Mouse (Mus musculus): ENCODE data around the gene Tmed10.

Gene Tmed10

DNA sequence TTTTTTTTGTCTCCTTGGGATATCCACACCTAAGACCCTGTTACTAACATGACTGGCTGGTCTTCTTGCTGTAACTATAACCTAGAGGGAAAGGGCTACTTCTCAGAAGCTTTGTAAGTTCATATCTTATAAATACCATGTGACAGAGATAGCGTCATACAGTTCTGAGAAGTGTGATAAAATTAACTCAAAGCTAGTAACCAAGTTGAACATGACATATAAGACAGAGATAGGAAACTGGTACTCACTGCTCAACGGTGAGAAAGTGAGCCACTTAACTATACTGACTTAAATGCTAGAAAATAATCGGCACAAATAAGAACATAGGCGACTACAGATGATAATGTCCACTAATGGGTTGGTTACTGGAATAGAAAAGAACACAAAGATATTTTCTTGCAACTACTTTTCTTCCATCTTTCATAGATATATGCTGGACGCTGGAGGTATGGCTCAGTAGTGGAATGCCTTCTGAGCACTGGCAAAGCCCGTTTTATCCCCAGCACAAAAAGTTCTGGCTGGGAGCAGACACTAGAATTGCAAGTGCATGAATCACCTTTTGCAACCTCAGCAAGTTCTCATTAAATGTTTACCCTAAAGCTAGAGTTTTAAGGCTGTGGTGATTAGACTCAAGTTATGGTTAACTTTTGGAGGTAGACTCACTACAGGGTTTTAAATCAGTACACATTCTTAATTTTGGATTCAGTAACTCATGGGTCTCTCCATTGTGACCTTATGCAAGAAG lies 36.9 kb downstream of the Tmed10 start:
- DNase-seq (ENCODE audit: low spot score in 2 of 2): no peak

DNA sequence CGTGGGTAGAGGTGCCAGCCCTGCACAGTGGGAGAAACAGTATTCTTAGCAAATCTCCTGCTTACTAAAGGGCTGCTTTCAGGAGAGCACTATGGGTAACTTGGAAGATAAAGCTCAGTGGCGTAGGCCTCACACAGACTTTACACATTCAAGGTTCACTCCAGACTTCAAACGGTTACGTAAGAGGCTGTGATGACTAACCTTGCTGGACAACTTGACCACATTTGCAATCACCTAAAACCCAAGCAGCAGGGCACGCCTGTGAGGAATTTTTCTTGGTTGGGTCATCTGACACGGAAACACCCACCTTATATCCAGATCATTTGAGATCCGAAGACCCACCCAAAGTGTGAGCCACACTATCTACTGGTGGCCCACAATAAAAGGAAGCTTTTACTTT lies 44.5 kb downstream of the Tmed10 start:
- no peak for DNase-seq (ENCODE audit: low spot score in 2 of 2)

DNA sequence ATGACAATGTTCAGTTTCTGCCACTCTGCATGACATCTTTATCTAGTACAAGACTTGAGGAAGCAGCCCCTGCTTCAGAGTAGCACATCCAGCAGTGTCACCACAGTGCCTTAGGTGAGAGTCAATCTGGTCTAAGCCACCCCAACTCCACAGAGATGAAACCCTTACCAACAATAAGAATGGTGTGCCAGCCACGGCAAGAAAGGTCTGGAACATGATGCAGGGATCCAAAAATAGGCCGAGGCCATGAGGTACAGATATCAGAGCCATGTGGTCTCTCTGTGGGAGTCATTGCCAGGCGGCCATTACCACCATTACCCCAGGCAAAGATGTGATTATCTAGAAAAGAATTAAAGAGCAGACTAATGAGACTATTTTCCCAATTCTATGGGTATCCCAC lies 66.0 kb downstream of the Tmed10 start:
- DNase-seq (ENCODE audit: low spot score in 2 of 2): no peak

DNA sequence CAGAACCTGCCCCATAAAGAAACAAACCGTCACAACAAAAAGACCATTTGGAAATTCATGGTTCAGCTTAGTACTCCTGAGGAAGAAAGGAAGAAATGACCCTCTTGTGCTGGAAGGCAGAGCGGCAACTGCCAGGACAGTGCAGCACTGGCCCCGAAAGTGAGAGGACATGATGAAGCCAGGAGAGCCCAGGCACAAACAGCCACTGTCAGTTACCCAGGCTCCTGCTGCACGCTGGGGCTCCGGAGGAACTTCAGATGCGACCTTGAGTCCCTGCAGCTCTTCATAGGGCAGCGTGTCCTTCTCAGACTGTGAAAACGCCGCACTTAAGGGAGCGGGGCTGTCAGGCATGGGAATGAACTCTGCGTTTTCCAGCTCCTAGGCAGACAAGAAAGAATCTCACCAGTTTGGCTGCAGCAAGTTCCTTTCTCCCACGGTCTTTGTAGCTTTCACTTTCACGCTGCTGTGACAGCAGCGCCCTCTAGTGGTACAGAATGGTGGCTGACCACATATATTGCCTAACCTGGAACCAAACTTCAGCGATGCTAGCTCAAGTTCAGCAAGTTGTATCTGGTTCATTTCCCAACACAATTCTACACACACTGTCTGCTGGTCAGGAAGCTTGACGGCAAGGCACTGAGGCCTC lies 69.3 kb downstream of the Tmed10 start:
- DNase-seq (ENCODE audit: low spot score in 2 of 2): peak; percentile 90 to 94

GRCm38 (mm10) chr12:85304725-85305124 lies 69.9 kb downstream of the Tmed10 start:
- DNase-seq (ENCODE audit: low spot score in 2 of 2): no peak

- no peak for DNase-seq (ENCODE audit: low spot score in 2 of 2)
These were observed 71.4 kb downstream of the Tmed10 start for GRCm38 (mm10) chr12:85303256-85303655.

DNA sequence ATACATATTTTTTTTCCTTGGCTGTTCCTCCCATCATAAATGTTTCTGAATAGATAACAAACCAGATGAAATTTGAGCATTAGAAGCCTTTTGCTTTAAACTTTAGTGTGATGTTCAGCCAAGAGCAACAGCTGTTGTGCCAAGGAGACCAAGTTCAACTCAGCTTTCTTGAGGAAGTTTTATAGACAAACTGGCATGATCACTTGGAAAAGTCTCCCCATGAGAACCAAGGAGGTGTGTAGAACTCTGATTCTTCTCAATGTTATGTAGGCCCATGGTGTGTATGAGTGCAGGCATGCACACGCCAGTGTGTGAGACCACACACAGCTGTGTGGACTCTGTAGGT lies 75.8 kb downstream of the Tmed10 start:
- DNase-seq (ENCODE audit: low spot score in 2 of 2): no peak

DNA sequence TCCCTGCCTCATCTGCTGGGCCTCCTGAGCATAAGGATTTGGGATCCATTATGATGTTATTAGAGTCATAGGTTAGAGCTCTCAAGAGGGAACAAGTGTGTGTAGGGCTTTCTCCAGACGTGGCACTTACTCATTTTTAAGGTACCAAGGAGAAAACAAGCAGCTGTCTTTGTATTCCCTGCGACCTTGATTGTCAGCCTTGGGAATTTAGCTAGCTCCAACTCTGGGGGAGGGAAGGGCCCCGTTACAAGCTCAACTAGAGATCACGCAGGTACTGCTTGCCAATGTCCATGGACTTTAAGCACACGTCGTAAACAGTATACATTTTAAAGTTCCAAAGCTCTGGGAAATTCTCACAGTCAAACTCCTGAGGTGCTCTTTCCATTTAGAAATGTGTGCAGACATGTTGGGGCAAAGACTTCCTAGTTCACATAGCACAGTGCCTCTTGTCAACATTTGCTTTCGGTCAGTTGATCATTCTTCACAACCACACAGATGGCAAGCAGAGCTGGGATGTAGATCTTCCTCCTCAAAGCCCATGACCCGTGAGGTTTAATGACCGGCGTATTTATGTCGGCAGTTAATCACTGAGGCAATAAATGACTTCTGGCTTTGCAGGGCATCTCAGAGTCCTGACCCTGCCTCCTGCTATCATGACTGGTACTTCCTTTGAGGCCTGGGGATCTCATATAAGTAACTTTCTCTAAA lies 76.4 kb downstream of the Tmed10 start:
- no peak for DNase-seq (ENCODE audit: low spot score in 2 of 2)

GRCm38 (mm10) chr12:85297345-85297997 lies 77.2 kb downstream of the Tmed10 start:
- DNase-seq (ENCODE audit: low spot score in 2 of 2): no peak

- no peak for DNase-seq (ENCODE audit: low spot score in 2 of 2)
These were observed 77.7 kb downstream of the Tmed10 start for GRCm38 (mm10) chr12:85296915-85297314.

GRCm38 (mm10) chr12:85295506-85295905 lies 79.1 kb downstream of the Tmed10 start:
- DNase-seq (ENCODE audit: low spot score in 2 of 2): no peak

GRCm38 (mm10) chr12:85292906-85293305 lies 81.7 kb downstream of the Tmed10 start:
- no peak for DNase-seq (ENCODE audit: low spot score in 2 of 2)

GRCm38 (mm10) chr12:85292288-85292687 lies 82.4 kb downstream of the Tmed10 start:
- no peak for DNase-seq (ENCODE audit: low spot score in 2 of 2)

DNA sequence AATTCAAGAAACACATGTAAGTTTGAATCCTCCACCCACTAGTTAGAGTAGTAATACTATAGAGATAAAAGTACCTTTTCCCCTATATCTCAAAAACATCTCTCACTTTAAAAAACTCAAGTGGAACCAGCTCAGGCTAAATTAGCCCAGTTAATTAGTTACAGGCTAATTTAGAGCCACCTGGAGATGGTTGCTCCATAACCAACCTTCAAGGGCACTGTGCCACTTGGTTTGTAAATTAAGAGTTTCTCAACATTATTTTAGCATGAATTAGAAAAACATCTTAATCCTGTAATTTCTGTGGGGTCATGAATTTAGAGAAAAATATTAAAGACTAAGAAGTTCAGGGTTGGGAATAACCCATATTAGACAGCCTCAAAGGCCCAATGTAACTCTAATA lies 83.1 kb downstream of the Tmed10 start:
- no peak for DNase-seq (ENCODE audit: low spot score in 2 of 2)

DNA sequence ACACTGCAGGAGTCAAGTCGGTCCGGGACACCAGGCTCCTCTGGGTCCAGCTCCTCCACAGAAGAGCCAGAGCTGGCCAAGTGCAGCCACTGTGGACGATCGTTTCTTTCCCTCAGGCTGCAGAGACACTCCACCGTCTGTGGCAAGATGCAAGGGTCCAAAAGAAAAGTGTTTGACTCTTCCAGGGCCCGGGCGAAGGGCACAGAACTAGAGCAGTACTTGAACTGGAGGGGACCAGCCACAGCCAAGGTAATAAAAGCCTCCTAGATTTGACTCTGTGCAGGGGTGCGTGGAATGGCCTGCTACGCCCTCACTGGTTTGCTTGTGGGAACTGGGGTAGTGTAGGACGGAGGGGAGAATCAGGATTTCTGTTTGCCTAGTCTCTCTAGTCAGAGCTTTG lies 84.0 kb downstream of the Tmed10 start:
- no peak for DNase-seq (ENCODE audit: low spot score in 2 of 2)
